Mouse (Mus musculus): ENCODE data around the gene Bst2.

DNA sequence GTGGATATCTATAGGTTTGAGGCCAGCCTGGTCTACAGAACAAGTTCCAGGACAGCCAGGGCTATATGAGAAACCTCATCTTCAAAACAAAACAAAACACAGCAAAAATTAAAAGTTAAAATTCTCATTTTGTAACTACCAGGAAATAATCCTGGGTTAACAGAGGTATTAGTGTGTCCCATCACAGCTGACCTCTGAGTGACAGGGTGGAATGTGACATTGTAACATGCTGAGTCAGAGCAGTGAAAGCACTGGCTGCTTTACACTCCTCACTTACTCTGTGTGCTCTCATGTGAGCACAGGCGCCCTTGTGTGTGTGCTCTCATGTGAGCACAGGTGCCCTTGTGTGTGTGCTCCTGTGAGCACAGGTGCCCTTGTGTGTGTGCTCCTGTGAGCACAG lies 37.8 kb upstream of the Bst2 start:
- TF ChIP-seq CTCF (IDR thresholded peaks at IDR 0.05; ENCODE audit: borderline replicate concordance, extremely low read depth, insufficient read depth, insufficient read length) (no peak), POLR2A (IDR thresholded peaks at IDR 0.05; ENCODE audit: borderline replicate concordance, extremely low read depth, insufficient read depth, insufficient read length, poor library complexity, severe bottlenecking) (no peak)

Measured in brain, embryonic 14.5 days (tissue).